Mouse (Mus musculus) gastrocnemius, adult 18-20 months (tissue): ENCODE measurements around the gene Lrrc49. TPM values are rescaled to one million over a fixed set of nuclear protein-coding genes. Genes with fewer than 3 reads are reported as not detected.

Experiments used
- DNase-seq: peaks from one replicate; pipeline ENCODE4 v3.0.0; 2021; ENCODE audit warnings: low spot score
- total RNA-seq, 2 experiments: library from RNA; stranded (reverse); gene quantifications; 2 replicates each; pipeline ENCODE4 v1.2.3; 2021

The Lrrc49 gene
- total RNA-seq, 2 experiments from 2014 or later: 1.8 to 2.8 TPM

- DNase-seq: no peak
Measured at GRCm38 (mm10) chr9:60545361-60546096, 142.4 kb downstream of the Lrrc49 start.

GRCm38 (mm10) chr9:60543422-60544015 lies 144.4 kb downstream of the Lrrc49 start:
- no peak for DNase-seq

GRCm38 (mm10) chr9:60530310-60530709 lies 157.6 kb downstream of the Lrrc49 start:
- DNase-seq: no peak

DNA sequence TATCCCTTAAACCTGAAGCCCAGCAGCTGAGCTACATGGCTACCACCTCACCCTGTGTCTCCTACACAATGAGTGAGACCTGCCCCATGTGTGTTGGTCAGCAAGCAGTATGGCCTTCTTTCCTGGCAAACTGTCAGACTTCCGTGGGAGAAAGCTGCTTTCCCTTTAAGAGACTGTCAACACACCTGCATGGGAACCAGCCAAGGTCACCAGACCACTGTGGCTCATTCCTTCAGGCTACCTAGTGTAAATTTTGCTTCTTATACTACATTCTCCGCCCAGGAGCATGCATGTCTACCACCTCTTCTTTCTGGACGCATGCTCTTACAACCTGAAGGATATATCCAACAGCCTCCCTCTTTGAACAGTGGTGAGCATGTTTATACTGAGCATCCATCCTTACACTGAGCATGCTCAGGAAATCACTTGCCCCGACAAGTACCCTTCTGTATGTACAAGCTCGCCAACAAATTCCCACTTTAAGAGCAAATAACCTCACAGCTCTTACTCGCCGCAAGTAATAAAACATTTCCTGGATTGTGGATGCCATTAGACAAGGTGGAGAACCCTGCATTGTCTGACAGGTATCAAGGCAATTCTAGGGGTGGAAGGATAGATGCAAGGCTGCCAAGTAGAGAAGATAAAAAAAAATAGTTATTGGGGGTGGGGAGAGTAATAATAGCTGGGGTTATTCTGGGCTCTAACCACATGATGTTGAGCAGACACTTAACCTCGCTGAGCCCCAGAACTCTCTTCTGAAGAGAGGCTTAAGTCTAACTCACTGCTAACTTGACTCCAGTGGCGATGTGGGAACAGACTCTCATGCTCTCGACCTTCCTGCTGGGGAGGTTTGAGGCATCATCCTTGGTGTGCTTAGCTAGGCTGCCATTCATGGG lies 158.4 kb downstream of the Lrrc49 start:
- DNase-seq: no peak

DNA sequence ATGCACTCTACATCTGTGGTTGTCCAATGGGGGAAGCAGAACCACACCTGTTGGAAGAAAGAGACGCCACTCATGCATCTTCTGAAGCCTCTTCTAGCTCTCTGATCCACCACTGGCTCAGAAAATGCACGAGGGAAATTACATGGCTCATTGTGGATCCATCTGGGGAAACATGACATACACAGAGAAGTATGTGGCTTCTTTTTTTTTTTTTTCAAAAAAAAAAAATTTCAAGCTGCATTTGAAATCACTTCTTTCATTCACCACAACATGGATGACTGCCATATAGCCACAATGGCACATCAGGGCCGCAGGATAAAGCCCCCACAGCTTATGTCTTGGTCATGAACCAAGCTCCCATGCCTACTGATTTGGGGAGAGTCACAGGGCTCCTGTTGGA lies 159.7 kb downstream of the Lrrc49 start:
- no peak for DNase-seq

GRCm38 (mm10) chr9:60527836-60528235 lies 160.1 kb downstream of the Lrrc49 start:
- no peak for DNase-seq

- DNase-seq: no peak
Measured at GRCm38 (mm10) chr9:60527051-60527450, 160.9 kb downstream of the Lrrc49 start.

- DNase-seq: no peak
Measured at GRCm38 (mm10) chr9:60526195-60526594, 161.8 kb downstream of the Lrrc49 start.

DNA sequence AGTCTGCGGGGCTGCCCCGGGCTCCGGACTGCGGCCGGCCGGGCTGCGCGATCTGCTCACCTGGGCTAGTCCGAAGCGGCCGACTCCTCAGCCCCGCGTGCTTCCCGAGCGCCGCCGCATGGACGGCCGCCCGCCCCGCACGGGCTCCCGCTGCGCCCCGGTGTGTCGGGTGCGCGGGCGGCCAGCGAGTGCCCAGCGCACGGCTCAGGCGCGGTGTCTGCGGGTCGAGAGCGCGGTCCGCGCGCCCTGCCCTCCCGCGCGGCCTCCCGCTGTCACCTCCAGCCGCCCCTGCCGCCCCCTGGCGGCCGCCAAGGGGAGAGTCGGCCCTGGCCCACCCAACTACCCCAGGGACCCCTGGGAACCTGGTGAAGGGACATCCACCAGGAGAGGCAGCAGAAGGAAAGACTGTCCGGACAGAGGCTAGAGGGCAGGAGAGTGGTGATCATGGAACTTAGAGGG lies 166.1 kb downstream of the Lrrc49 start, which contains the start of gene Thsd4:
Thsd4 (minus strand) TSS at position 241 of the 459 bp plus-strand sequence.
- peak; percentile 33 for DNase-seq

- no peak for DNase-seq
Measured at GRCm38 (mm10) chr9:60521143-60521542, 166.8 kb downstream of the Lrrc49 start.

DNA sequence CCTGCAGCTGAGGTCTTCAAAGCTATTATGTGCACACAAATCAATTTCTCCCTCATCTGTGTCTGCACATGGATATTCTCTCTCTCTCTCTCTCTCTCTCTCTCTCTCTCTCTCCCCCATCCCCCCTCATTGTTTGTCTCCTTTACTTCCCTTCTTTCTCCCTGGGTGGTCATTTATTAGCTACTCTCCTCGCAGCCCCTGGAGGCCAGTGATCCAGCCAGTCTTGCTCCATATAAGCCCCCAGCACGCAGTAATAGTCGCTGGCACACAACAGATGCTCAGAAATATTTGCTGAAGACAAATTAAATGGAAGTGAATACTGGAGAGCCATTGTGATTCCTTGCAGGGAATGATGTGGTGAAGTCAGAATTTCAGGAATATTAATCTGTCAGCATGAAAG lies 168.4 kb downstream of the Lrrc49 start:
- no peak for DNase-seq

Other genes with a start within 250 kb of the Lrrc49 start
- under 1 TPM; 0.45 to 0.82 TPM for gene Thsd4, start 166.1 kb downstream of the Lrrc49 start, total RNA-seq
- gene Larp6, start 24.8 kb upstream of the Lrrc49 start, total RNA-seq: 1 to 10 TPM; 1.1 to 1.2 TPM
- 100 to 1,000 TPM; 137 to 171 TPM for gene Uaca, start 106.4 kb upstream of the Lrrc49 start, total RNA-seq